Mouse (Mus musculus): ENCODE data around the gene Slc23a3.

The Slc23a3 gene

GRCm38 (mm10) chr1:75133421-75134207 lies at the start of gene Slc23a3:
Gene Slc23a3 (minus strand): TSS chr1:75133890.
- no peak for DNase-seq

- DNase-seq = no peak
Observed at GRCm38 (mm10) chr1:75182160-75182559, 48.5 kb upstream of the Slc23a3 start.

- no peak for DNase-seq
Observed at GRCm38 (mm10) chr1:75181377-75181870, 47.7 kb upstream of the Slc23a3 start.

GRCm38 (mm10) chr1:75180741-75181140 lies 47.1 kb upstream of the Slc23a3 start:
- no peak for DNase-seq

- DNase-seq = peak; percentile 96
Observed at GRCm38 (mm10) chr1:75180105-75180590, 46.5 kb upstream of the Slc23a3 start, which contains the start of gene Abcb6. Gene Abcb6 (minus strand): TSS chr1:75180392.

GRCm38 (mm10) chr1:75179334-75180104 lies 45.8 kb upstream of the Slc23a3 start:
- peak; percentile 2 for DNase-seq

- DNase-seq = peak; percentile 97
Observed at GRCm38 (mm10) chr1:75168472-75169464, 35.1 kb upstream of the Slc23a3 start, which contains the start of gene Zfand2b. Gene Zfand2b (plus strand): TSS chr1:75168646.

- no peak for DNase-seq
Observed at GRCm38 (mm10) chr1:75168093-75168471, 34.4 kb upstream of the Slc23a3 start.

- no peak for DNase-seq
Observed at GRCm38 (mm10) chr1:75160256-75160617, 26.5 kb upstream of the Slc23a3 start.

GRCm38 (mm10) chr1:75159540-75160255 lies 26.0 kb upstream of the Slc23a3 start:
- DNase-seq = no peak

- no peak for DNase-seq
Observed at GRCm38 (mm10) chr1:75158990-75159389, 25.3 kb upstream of the Slc23a3 start.

GRCm38 (mm10) chr1:75155837-75156236 lies 22.1 kb upstream of the Slc23a3 start:
- DNase-seq = no peak

GRCm38 (mm10) chr1:75148727-75149126 lies 15.0 kb upstream of the Slc23a3 start:
- DNase-seq = no peak

GRCm38 (mm10) chr1:75147411-75148135 lies 13.9 kb upstream of the Slc23a3 start:
- no peak for DNase-seq

- no peak for DNase-seq
Observed at GRCm38 (mm10) chr1:75145589-75145988, 11.9 kb upstream of the Slc23a3 start.

- DNase-seq = peak; percentile 97
Observed at GRCm38 (mm10) chr1:75142301-75143261, 8.9 kb upstream of the Slc23a3 start, which contains the start of the genes Cnppd1 and Retreg2. Gene Cnppd1 (minus strand): TSS chr1:75142711. Gene Retreg2 (plus strand): TSS chr1:75142778.

GRCm38 (mm10) chr1:75141486-75142190 lies 7.9 kb upstream of the Slc23a3 start:
- peak; percentile 70 for DNase-seq

GRCm38 (mm10) chr1:75140601-75141190 lies 7.0 kb upstream of the Slc23a3 start:
- DNase-seq = no peak

Data from embryo, embryonic 11 days (tissue).